Mouse (Mus musculus): ENCODE data around the gene Hivep1.

DNA sequence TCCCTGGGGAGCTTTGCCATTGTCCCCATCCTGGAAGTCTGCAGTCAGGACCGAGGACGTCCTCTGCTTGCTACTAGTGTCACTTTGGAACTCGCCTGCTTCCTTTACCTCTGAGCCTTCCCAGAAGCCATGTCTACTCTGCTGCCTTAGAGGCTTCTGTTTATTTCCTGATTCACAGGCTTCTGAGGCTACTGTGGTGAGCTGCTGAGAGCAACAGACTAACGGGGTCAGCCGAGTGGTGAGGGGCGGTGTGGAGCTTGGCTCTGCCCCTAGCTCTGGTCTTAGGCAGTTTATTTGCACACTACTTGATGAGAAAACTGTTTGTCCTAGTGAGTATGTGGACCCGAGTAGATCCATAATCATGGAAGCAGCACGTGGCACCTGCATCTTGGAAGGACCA, 37.2 kb downstream of the Hivep1 start:
- TF ChIP-seq HCFC1 (IDR thresholded peaks at IDR 0.05; ENCODE audit: borderline replicate concordance, insufficient read depth, low read length) (no peak), MAFK (IDR thresholded peaks at IDR 0.05; ENCODE audit: insufficient read depth, low read depth, low read length) (no peak)

Measured in ES-E14 (cell line).